Mouse (Mus musculus): ENCODE measurements around the gene Onecut3. TPM values are rescaled to one million over a fixed set of nuclear protein-coding genes. Genes with fewer than 3 reads are reported as not detected.

Gene Onecut3
- total RNA-seq, 1 experiment: not detected

DNA sequence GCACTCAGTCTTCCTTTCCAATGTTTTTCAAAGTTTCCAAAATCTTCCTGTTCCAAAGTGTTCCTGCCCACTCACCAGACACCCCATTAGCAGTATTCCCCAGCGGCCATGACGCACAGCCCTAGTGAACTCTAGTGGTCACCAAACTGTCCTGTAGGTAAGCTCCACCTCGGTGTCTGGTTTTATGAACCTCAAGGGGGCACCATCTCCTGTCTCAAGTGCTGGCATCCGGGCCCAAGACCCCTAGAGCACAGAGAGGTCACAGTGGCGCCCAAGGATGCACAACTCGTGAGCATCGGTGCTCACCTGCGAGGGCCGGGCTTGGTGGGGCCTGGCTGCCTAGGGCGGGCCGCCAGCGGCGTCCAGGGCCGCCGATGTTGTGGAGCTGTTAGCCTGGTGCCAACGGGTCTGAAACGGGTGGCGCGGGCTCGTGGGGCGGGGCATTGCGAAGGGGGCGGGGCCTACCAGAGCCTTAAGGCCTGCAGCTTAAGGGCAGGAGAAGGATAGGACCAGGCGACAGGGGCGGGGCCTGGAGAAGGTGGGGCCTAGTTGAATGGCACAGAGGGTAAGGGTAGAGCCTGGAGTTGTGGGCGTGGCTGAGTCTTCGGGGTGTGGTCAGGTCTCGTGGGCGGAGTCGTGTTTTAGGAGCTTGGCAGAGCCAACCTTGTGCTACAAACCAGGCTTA, 44.2 kb downstream of the Onecut3 start, which contains the start of gene Atp8b3:
Gene Atp8b3 (minus strand): TSS at position 415 of the 685 bp plus-strand sequence.
- Histone ChIP-seq H3K27ac (ENCODE audit: insufficient read depth, low read depth, low read length, poor library complexity, severe bottlenecking) (no peak within 1 kb of the TSS), H3K4me1 (ENCODE audit: control insufficient read depth in 2 of 2, insufficient read depth in 2 of 2, low read length in 2 of 2, poor library complexity in 1 of 2) (peaks cover 0 to 23% of the 10 kb centered on the region in 2 experiments; a peak in 2 of 4 replicates), H3K36me3 (ENCODE audit: control insufficient read depth, insufficient read depth, low read length, poor library complexity, severe bottlenecking) (peaks cover 26% of the 10 kb centered on the region), H3K9me3 (ENCODE audit: control insufficient read depth, insufficient read depth, low read depth, low read length) (no peaks in the 10 kb centered on the region), H3K9ac (ENCODE audit: insufficient read depth, low read depth, low read length, poor library complexity, severe bottlenecking) (peak within 1 kb of the TSS; percentile 72), H3K4me3 (ENCODE audit: insufficient read depth in 1 of 2, low read depth in 1 of 2, low read length in 2 of 2, poor library complexity in 1 of 2, severe bottlenecking in 1 of 2) (peak within 1 kb of the TSS; percentile 70 to 80)
- TF ChIP-seq ZNF384 (IDR thresholded peaks at IDR 0.05; ENCODE audit: low read depth, low read length) (no peak), CHD2 (IDR thresholded peaks at IDR 0.05; ENCODE audit: low read depth, low read length) (no peak), ZC3H11A (IDR thresholded peaks at IDR 0.05; ENCODE audit: borderline replicate concordance, low read depth, low read length) (no peak), MAFK (IDR thresholded peaks at IDR 0.05; ENCODE audit: insufficient read depth, low read depth, low read length) (no peak), HCFC1 (IDR thresholded peaks at IDR 0.05; ENCODE audit: borderline replicate concordance, insufficient read depth, low read length) (no peak)
- in situ Hi-C loops (cut with MboI; ENCODE audit: low sequenced_read_pairs in 2 of 2, unreplicated experiment in 2 of 2): no loop called here
- peak; percentile 100 for DNase-seq (ENCODE audit: low read depth, low spot score)

DNA sequence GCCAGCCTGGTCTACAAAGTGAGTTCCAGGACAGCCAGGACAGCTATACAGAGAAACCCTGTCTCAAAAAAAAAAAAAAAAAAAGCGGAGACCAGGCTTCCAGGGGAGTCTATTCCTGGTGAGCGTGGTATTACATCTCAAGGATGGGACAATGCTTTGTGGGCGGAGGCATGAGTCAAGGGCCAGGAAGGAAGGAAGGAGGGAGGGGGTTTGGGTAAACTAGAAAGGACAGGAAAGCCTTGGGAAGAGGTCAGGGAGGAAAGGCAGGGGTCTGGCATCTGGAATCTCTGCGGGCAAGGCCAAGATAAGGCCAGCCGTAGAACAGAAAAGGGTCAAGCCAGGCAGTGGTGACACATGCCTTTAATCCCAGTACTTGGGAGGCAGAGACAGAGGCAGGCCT, 44.9 kb downstream of the Onecut3 start:
- no peaks in the 10 kb centered on the region for H3K9me3 ChIP-seq (ENCODE audit: control insufficient read depth, insufficient read depth, low read depth, low read length)
- H3K4me1 ChIP-seq (ENCODE audit: control insufficient read depth in 2 of 2, insufficient read depth in 2 of 2, low read length in 2 of 2, poor library complexity in 1 of 2): peaks cover 0 to 20% of the 10 kb centered on the region in 2 experiments; a peak in 2 of 4 replicates
- H3K4me3 ChIP-seq (ENCODE audit: insufficient read depth in 1 of 2, low read depth in 1 of 2, low read length in 2 of 2, poor library complexity in 1 of 2, severe bottlenecking in 1 of 2): peak overlapping the region in 1 of 2 experiments; percentile 80; a peak in 1 of 4 replicates
- peaks cover 33% of the 10 kb centered on the region for H3K36me3 ChIP-seq (ENCODE audit: control insufficient read depth, insufficient read depth, low read length, poor library complexity, severe bottlenecking)
- TF ChIP-seq MAFK (IDR thresholded peaks at IDR 0.05; ENCODE audit: insufficient read depth, low read depth, low read length) (no peak), ZC3H11A (IDR thresholded peaks at IDR 0.05; ENCODE audit: borderline replicate concordance, low read depth, low read length) (no peak), ZNF384 (IDR thresholded peaks at IDR 0.05; ENCODE audit: low read depth, low read length) (peak; percentile 55; the same call in 1 of the 2 replicates), HCFC1 (IDR thresholded peaks at IDR 0.05; ENCODE audit: borderline replicate concordance, insufficient read depth, low read length) (no peak), CHD2 (IDR thresholded peaks at IDR 0.05; ENCODE audit: low read depth, low read length) (no peak)
- H3K27ac ChIP-seq (ENCODE audit: insufficient read depth, low read depth, low read length, poor library complexity, severe bottlenecking): no peak overlapping the region
- in situ Hi-C loops (cut with MboI; ENCODE audit: low sequenced_read_pairs in 2 of 2, unreplicated experiment in 2 of 2): no loop called here
- H3K9ac ChIP-seq (ENCODE audit: insufficient read depth, low read depth, low read length, poor library complexity, severe bottlenecking): no peak overlapping the region
- DNase-seq (ENCODE audit: low read depth, low spot score): no peak

DNA sequence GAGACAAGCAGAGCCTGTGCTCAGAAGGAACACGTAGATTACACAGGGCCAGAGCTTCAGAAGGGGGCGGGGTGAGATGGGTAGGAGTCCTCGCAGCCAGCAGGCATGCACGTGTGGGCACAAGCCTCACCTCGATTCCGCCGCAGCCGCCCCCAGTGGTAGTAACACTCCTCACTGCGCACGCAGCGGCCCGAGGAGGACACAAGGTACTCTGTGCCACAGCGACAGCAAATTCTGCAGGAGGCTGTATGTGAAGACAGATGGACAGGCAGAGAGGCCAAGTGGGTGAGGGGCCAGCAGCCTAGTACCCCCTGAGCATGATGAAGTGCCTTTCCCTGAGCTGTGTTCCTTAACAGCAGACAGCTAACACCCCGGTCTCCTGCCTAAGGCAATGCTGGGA, 49.2 kb downstream of the Onecut3 start:
- Histone ChIP-seq H3K4me1 (ENCODE audit: control insufficient read depth in 2 of 2, insufficient read depth in 2 of 2, low read length in 2 of 2, poor library complexity in 1 of 2) (peaks cover 0 to 8% of the 10 kb centered on the region in 2 experiments; a peak in 2 of 4 replicates), H3K36me3 (ENCODE audit: control insufficient read depth, insufficient read depth, low read length, poor library complexity, severe bottlenecking) (peaks cover 64% of the 10 kb centered on the region), H3K9ac (ENCODE audit: insufficient read depth, low read depth, low read length, poor library complexity, severe bottlenecking) (no peak overlapping the region), H3K9me3 (ENCODE audit: control insufficient read depth, insufficient read depth, low read depth, low read length) (no peaks in the 10 kb centered on the region), H3K4me3 (ENCODE audit: insufficient read depth in 1 of 2, low read depth in 1 of 2, low read length in 2 of 2, poor library complexity in 1 of 2, severe bottlenecking in 1 of 2) (no peak overlapping the region), H3K27ac (ENCODE audit: insufficient read depth, low read depth, low read length, poor library complexity, severe bottlenecking) (no peak overlapping the region)
- DNase-seq (ENCODE audit: low read depth, low spot score): no peak
- TF ChIP-seq ZNF384 (IDR thresholded peaks at IDR 0.05; ENCODE audit: low read depth, low read length): no peak
- no peak for TF ChIP-seq HCFC1 (IDR thresholded peaks at IDR 0.05; ENCODE audit: borderline replicate concordance, insufficient read depth, low read length)
- in situ Hi-C loops (cut with MboI; ENCODE audit: low sequenced_read_pairs in 2 of 2, unreplicated experiment in 2 of 2): no loop called here

- no peak overlapping the region for H3K4me3 ChIP-seq (ENCODE audit: insufficient read depth in 1 of 2, low read depth in 1 of 2, low read length in 2 of 2, poor library complexity in 1 of 2, severe bottlenecking in 1 of 2)
- in situ Hi-C loops (cut with MboI; ENCODE audit: low sequenced_read_pairs in 2 of 2, unreplicated experiment in 2 of 2): no loop called here
- H3K9me3 ChIP-seq (ENCODE audit: control insufficient read depth, insufficient read depth, low read depth, low read length): no peaks in the 10 kb centered on the region
- H3K4me1 ChIP-seq (ENCODE audit: control insufficient read depth in 2 of 2, insufficient read depth in 2 of 2, low read length in 2 of 2, poor library complexity in 1 of 2): no peaks in the 10 kb centered on the region
- no peak overlapping the region for H3K9ac ChIP-seq (ENCODE audit: insufficient read depth, low read depth, low read length, poor library complexity, severe bottlenecking)
- TF ChIP-seq MAFK (IDR thresholded peaks at IDR 0.05; ENCODE audit: insufficient read depth, low read depth, low read length) (no peak), CHD2 (IDR thresholded peaks at IDR 0.05; ENCODE audit: low read depth, low read length) (no peak), ZNF384 (IDR thresholded peaks at IDR 0.05; ENCODE audit: low read depth, low read length) (no peak), ZC3H11A (IDR thresholded peaks at IDR 0.05; ENCODE audit: borderline replicate concordance, low read depth, low read length) (no peak), HCFC1 (IDR thresholded peaks at IDR 0.05; ENCODE audit: borderline replicate concordance, insufficient read depth, low read length) (no peak)
- H3K27ac ChIP-seq (ENCODE audit: insufficient read depth, low read depth, low read length, poor library complexity, severe bottlenecking): no peak overlapping the region
- DNase-seq (ENCODE audit: low read depth, low spot score): no peak
- peaks cover 78% of the 10 kb centered on the region for H3K36me3 ChIP-seq (ENCODE audit: control insufficient read depth, insufficient read depth, low read length, poor library complexity, severe bottlenecking)
Measured at GRCm38 (mm10) chr10:80545590-80545989, 51.0 kb downstream of the Onecut3 start.

Data from ES-E14 (cell line).